Mouse (Mus musculus) ovary, adult 2 months (tissue): ENCODE measurements around the gene Dpyd. TPM values are rescaled to one million over a fixed set of nuclear protein-coding genes. Genes with fewer than 3 reads are reported as not detected.

Experiments used
- polyA plus RNA-seq: library from polyadenylated mRNA; depleted of rRNA; stranded (reverse); fragments of >200 nt; gene quantifications from 2 replicates; pipeline ENCODE4 v1.2.3, GENCODE M21; 2012; rRNA removed

The Dpyd gene
- 2.2 and 2.6 TPM in 2 replicates for polyA plus RNA-seq

GRCm38 (mm10) chr3:118561554-118562310 is at the start of gene Dpyd:
TSS of gene Dpyd (plus strand) at chr3:118562129.

